ENCODE assay signal across 9 mouse cellular contexts in the genomic region with DNA sequence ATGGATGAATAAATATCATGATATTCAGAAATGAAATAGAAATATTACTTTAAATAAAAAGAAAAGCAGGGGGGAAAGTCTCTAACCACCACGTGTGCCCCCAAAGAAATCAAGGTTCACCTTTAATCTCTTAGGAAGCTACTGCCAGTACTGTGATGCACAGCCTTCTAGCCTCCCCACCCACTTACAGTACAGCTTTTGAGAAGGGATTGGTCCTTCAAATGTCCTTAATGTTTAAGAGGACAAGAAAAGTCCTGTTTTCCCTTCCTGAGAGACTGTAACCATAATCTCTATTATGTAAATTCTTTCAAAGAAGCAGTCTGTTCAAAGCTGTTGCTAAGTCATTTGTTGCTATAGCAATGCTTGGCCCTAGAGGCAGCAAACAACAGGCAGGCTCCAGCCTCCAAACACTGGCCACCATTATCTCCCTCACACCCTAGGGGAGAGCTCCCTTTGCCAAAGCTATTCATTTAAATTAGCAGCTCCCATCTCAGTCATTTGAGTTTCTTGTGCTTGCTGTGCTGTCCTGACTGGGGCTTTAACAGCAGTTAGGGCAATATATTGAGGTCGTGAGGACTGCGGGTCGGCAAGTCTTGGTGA. TPM values are rescaled to one million over a fixed set of nuclear protein-coding genes. Genes with fewer than 3 reads are reported as not detected.
A peak's percentile ranks its signal among the peaks of the same experiment; 100 is the strongest.
DNase-seq lines count a peak whose midpoint lies in the region; TF ChIP-seq lines count a peak whose summit lies in the region.
"Had no signal": no experiment of that assay in that cellular context is flagged by ENCODE, and none has a peak within 500 bp of the region (broad histone marks: within the 10 kb centered on the region; RNA-seq: fewer than 3 reads in every experiment).

No protein-coding gene starts in this region.

- no peak overlapping the region for H3K9ac ChIP-seq in ES-E14 (ENCODE audit: insufficient read depth, low read depth, low read length, poor library complexity, severe bottlenecking)

- peak; percentile 13 for DNase-seq in cerebellum, adult 11-12 months
- no peak for DNase-seq in cerebellum, postnatal 36 days
- DNase-seq in ES-E14 (ENCODE audit: low read depth, low spot score): peak; percentile 44
- DNase-seq in frontal cortex, adult 2 months (ENCODE audit: extremely low spot score in 1 of 2, low spot score in 1 of 2): peak; percentile 11 to 54
- peak; percentile 30 for DNase-seq in left cerebral cortex, postnatal 4 days
- no peak for DNase-seq in urinary bladder, postnatal 10 days (ENCODE audit: low spot score)
- DNase-seq in heart, adult 18-20 months: no peak
- no peak for DNase-seq in liver

- in situ Hi-C loops in ES-E14 (cut with MboI; ENCODE audit: low sequenced_read_pairs in 2 of 2, unreplicated experiment in 2 of 2): no loop called here

- no peak overlapping the region for H3K4me3 ChIP-seq in ES-E14 (ENCODE audit: insufficient read depth in 1 of 2, low read depth in 1 of 2, low read length in 2 of 2, poor library complexity in 1 of 2, severe bottlenecking in 1 of 2)

- H3K36me3 ChIP-seq in ES-E14 (ENCODE audit: control insufficient read depth, insufficient read depth, low read length, poor library complexity, severe bottlenecking): no peaks in the 10 kb centered on the region

- H3K4me1 ChIP-seq in ES-E14 (ENCODE audit: control insufficient read depth in 2 of 2, insufficient read depth in 2 of 2, low read length in 2 of 2, poor library complexity in 1 of 2): peaks cover 0 to 3% of the 10 kb centered on the region in 2 experiments; a peak in 1 of 4 replicates

- no peak overlapping the region; the same call in 1 of the 2 replicates for H3K27ac ChIP-seq in ES-E14 (ENCODE audit: insufficient read depth, low read depth, low read length, poor library complexity, severe bottlenecking)

- intact Hi-C loops in left cerebral cortex, postnatal 4 days (cut with DNase I): no loop called here

- no peaks in the 10 kb centered on the region for H3K9me3 ChIP-seq in ES-E14 (ENCODE audit: control insufficient read depth, insufficient read depth, low read depth, low read length)

TF ChIP-seq in ES-E14, 5 proteins besides CTCF, POLR2A, EP300 and RAD21:
- TF ChIP-seq MAFK (IDR thresholded peaks at IDR 0.05; ENCODE audit: insufficient read depth, low read depth, low read length): no peak
- TF ChIP-seq ZC3H11A (IDR thresholded peaks at IDR 0.05; ENCODE audit: borderline replicate concordance, low read depth, low read length): no peak
- TF ChIP-seq ZNF384 (IDR thresholded peaks at IDR 0.05; ENCODE audit: low read depth, low read length): no peak
- TF ChIP-seq HCFC1 (IDR thresholded peaks at IDR 0.05; ENCODE audit: borderline replicate concordance, insufficient read depth, low read length): no peak
- no peak for TF ChIP-seq CHD2 (IDR thresholded peaks at IDR 0.05; ENCODE audit: low read depth, low read length)
TF ChIP-seq in ES-E14: peak in this region for 0.

RNA-seq across cellular contexts. Expression of a gene that starts 14.5 kb away (rescaled TPM):
- total RNA-seq in ES-E14 (2012; rRNA removed): not detected in 2 replicates
- polyA plus RNA-seq in frontal cortex, adult 2 months (2012; rRNA removed): not detected in 2 replicates
- not detected for total RNA-seq in left cerebral cortex, postnatal 4 days (2021)
- not detected for total RNA-seq in heart, adult 18-20 months (2021)
- total RNA-seq: left cerebral cortex, adult 8-10 months had no signal

Comparison
In these comparisons a context has a peak if more than half of its experiments do, and no peak if none do; other contexts are left out.
1. DNase-seq: peak in cerebellum, adult 11-12 months (single experiment), ES-E14 (single experiment), frontal cortex, adult 2 months (2 of 2) and left cerebral cortex, postnatal 4 days (single experiment); none in cerebellum, postnatal 36 days (0 of 2), urinary bladder, postnatal 10 days (single experiment), heart, adult 18-20 months (0 of 2) and liver (single experiment).